Comparison of ENCODE assay signal across 1 mouse cellular context in the genomic region with DNA sequence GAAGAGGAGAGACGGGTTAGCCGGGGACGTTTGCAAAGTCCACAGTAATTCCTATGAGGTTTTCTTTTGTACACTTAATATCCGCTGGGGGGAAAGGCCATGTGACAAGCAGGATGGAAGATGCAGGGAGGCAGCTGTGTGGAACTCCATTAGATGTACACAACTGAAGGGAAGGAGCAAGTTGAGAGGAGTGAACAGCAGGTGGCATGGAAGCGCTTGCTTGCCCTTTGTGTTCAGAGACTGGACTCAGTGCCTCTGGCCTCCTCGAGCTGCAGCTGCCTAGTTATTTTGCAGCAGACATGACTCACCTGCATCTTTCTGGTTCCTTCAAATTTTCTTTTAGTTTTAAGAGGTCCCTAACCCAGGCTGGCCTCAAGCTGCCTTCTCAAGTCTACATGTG.
TF ChIP-seq lines count a peak whose summit lies in the region.

No protein-coding gene starts in this region.

TF ChIP-seq in MEL, 35 proteins besides CTCF, POLR2A, EP300 and RAD21:
- no peak for TF ChIP-seq GABPA (IDR thresholded peaks at IDR 0.05; ENCODE audit: low read depth, low read length)
- no peak for TF ChIP-seq HCFC1 (IDR thresholded peaks at IDR 0.05; ENCODE audit: low read depth, low read length)
- no peak for TF ChIP-seq USF2 (IDR thresholded peaks at IDR 0.05; ENCODE audit: borderline replicate concordance in 1 of 2, insufficient read depth in 1 of 2, low read depth in 1 of 2, low read length in 2 of 2)
- no peak for TF ChIP-seq ETS1 (IDR thresholded peaks at IDR 0.05; ENCODE audit: low read depth, low read length)
- TF ChIP-seq ZC3H11A (IDR thresholded peaks at IDR 0.05; ENCODE audit: low read depth, low read length): no peak
- TF ChIP-seq MAFK (IDR thresholded peaks at IDR 0.05; ENCODE audit: borderline replicate concordance, low read depth, low read length): no peak
- TF ChIP-seq POLR2AphosphoS2 (IDR thresholded peaks at IDR 0.05; ENCODE audit: low read length): peak; percentile 57; the same call in 1 of the 2 replicates
- no peak for TF ChIP-seq BHLHE40 (IDR thresholded peaks at IDR 0.05; ENCODE audit: borderline replicate concordance, low read depth, low read length)
- no peak for TF ChIP-seq TAL1 (IDR thresholded peaks at IDR 0.05; ENCODE audit: low read length)
- TF ChIP-seq SMC3 (IDR thresholded peaks at IDR 0.05; ENCODE audit: low read depth, low read length): peak; percentile 26; the same call in 1 of the 2 replicates
- no peak for TF ChIP-seq ELF1 (IDR thresholded peaks at IDR 0.05; ENCODE audit: low read depth, low read length)
- TF ChIP-seq JUND (IDR thresholded peaks at IDR 0.05; ENCODE audit: low read depth, low read length): no peak
- TF ChIP-seq NELFE (IDR thresholded peaks at IDR 0.05; ENCODE audit: low read depth, low read length): no peak
- no peak for TF ChIP-seq MYB (IDR thresholded peaks at IDR 0.05; ENCODE audit: low read depth, low read length)
- no peak for TF ChIP-seq ZMIZ1 (IDR thresholded peaks at IDR 0.05; ENCODE audit: low read depth, low read length)
- no peak for TF ChIP-seq SIN3A (IDR thresholded peaks at IDR 0.05; ENCODE audit: low read length)
- no peak for TF ChIP-seq MAZ (IDR thresholded peaks at IDR 0.05; ENCODE audit: low read depth, low read length)
